ENCODE assay signal across 8 mouse cellular contexts in the genomic region with DNA sequence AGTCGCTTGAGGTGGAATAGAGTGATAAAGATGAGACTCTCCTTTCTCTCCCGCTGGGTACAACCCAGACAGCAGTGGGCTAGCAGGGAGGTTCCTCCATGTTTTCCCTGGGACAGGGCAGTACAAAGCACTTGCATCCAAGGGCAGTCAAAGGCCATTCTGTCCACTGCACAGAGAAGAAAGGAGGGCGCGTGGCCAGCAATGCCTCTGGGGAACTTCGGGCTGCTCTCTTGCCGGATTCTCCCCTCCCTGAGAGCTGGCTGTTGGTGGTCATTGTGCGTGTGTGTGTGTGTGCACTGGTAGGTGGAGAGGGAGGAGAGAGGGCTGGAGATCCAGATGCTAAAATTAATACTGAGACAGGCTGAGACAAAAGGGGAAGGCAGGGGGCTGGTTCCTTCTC. TPM values are rescaled to one million over a fixed set of nuclear protein-coding genes. Genes with fewer than 3 reads are reported as not detected.
A peak's percentile ranks its signal among the peaks of the same experiment; 100 is the strongest.
DNase-seq lines count a peak whose midpoint lies in the region.

No protein-coding gene starts in this region.

- DNase-seq in cerebellum, postnatal 14 days, result peak; percentile 30 to 54
- DNase-seq in cerebellum, postnatal 25 days, result no peak
- DNase-seq in MN1 (ENCODE audit: low spot score), result peak; percentile 43
- DNase-seq in heart, adult 8-10 months (ENCODE audit: low spot score), result peak; percentile 65
- DNase-seq in kidney, postnatal 14 days, result peak; percentile 56
- no peak for DNase-seq in thymus, postnatal 25 days
- DNase-seq in thymus, postnatal 14 days, result no peak
- no peak for DNase-seq in frontal cortex, postnatal 25 days (ENCODE audit: low spot score in 2 of 2)

RNA-seq across cellular contexts. Expression of a gene that starts 3.8 kb away (rescaled TPM):
- not detected for total RNA-seq in heart, adult 8-10 months (2022)

RNA-seq across cellular contexts. Expression of a gene that starts 12.0 kb away (rescaled TPM):
- total RNA-seq in heart, adult 8-10 months (2022), result not detected

RNA-seq across cellular contexts. Expression of a gene that starts 21.6 kb away (rescaled TPM):
- 1 to 10 TPM; 2.4 to 5.4 (median 3.6) TPM for total RNA-seq in heart, adult 8-10 months (2022)

RNA-seq across cellular contexts. Expression of a gene that starts 31.7 kb away (rescaled TPM):
- 10 to 100 TPM; 35.5 to 42.1 (median 38.4) TPM for total RNA-seq in heart, adult 8-10 months (2022)

RNA-seq across cellular contexts. Expression of a gene that starts 32.3 kb away (rescaled TPM):
- total RNA-seq in heart, adult 8-10 months (2022), result 10 to 100 TPM; 67.6 to 90.2 (median 81.9) TPM

Comparison
In these comparisons a context has a peak if more than half of its experiments do, and no peak if none do; other contexts are left out.
1. DNase-seq: peak in cerebellum, postnatal 14 days (2 of 2), MN1 (single experiment), heart, adult 8-10 months (single experiment) and kidney, postnatal 14 days (single experiment); none in cerebellum, postnatal 25 days (0 of 2), thymus, postnatal 25 days (single experiment), thymus, postnatal 14 days (single experiment) and frontal cortex, postnatal 25 days (0 of 2).